Mouse (Mus musculus) layer of hippocampus, adult 6 months (tissue): ENCODE results near the gene Sap18b. TPM values are rescaled to one million over a fixed set of nuclear protein-coding genes. Genes with fewer than 3 reads are reported as not detected.

Experiments
- long read RNA-seq, 2 experiments: library from polyadenylated mRNA; unstranded; transcript quantifications; one replicate each; pipeline ENCODE4 v2.0.0; 2019 to 2020
- polyA plus RNA-seq: library from polyadenylated mRNA; unstranded; fragments of <200 nt; fragmentation: Nextera tagmentation; gene quantifications from 2 replicates; pipeline ENCODE4 v1.2.3, GENCODE M21; 2021

Gene Sap18b
- 315 and 331 TPM in 2 replicates for polyA plus RNA-seq
- long read RNA-seq, experiment 1, transcript Sap18b-201 (1 exons, 789 nt): major isoform, 109 of 109 reads
- long read RNA-seq, experiment 1, partial matches to known transcripts: 0 of 109 reads
- long read RNA-seq, experiment 1, other reads (novel, unspliced or antisense): 0 of 109 reads
- long read RNA-seq, experiment 2, transcript Sap18b-201 (1 exons, 789 nt): major isoform, 15 of 15 reads
- long read RNA-seq, experiment 2, partial matches to known transcripts: 0 of 15 reads
- long read RNA-seq, experiment 2, other reads (novel, unspliced or antisense): 0 of 15 reads

GRCm38 (mm10) chr8:95825162-95825561 is at the start of gene Sap18b:
Gene Sap18b, plus strand, starts transcription at chr8:95825346.

GRCm38 (mm10) chr8:95807331-95807843 is 17.8 kb upstream of the Sap18b start, which contains the start of gene Cnot1:
Gene Cnot1, minus strand, starts transcription at chr8:95807464.

DNA sequence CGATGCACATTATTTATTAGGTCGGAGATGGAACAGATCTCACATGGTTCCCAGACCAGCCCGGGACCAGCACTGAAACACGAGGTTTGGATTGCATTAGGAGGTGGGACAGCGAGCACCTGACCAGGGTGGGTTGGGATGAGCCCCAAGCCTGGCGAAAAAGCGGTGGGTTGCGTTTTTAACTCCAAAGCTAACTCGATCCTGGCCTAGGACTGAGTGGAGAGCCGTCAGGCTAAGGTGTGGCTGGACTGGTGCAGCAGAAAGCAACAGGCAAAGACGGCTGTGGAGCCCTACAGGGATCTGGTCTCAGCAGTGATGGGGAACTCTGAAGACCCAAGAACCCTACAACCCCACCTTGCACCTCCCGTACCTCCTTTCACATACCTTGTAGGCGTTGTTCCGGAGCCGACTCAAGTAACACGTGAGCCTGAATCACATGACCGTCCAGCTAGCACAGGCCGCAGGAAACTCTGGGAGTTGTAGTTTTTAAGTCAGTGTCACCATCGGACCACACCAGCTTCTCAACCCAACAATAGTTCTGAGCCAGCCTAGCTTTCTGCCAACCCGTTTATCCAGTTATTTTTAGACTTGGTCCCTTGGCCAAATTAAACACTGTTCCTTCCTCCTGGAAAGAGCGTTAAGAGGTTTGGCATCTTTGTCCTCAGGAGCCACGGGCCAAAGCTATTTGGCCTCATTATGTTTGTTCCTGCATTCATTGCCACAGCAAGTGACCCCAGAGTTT is 28.1 kb downstream of the Sap18b start, which contains the start of gene Slc38a7:
Gene Slc38a7 (minus strand): TSS at position 438 of the 742 bp plus-strand sequence.

Other genes with a start within 250 kb of the Sap18b start
- not detected in 2 replicates for gene Prss54, start 249.0 kb upstream of the Sap18b start, polyA plus RNA-seq
- 2.4 and 3.4 TPM in 2 replicates for gene Gins3, start 191.9 kb upstream of the Sap18b start, polyA plus RNA-seq
- 790 and 878 TPM in 2 replicates for gene Ndrg4, start 148.4 kb upstream of the Sap18b start, polyA plus RNA-seq
- 12.7 and 14.4 TPM in 2 replicates for gene Setd6, start 109.5 kb upstream of the Sap18b start, polyA plus RNA-seq
- 13.8 and 16.4 TPM in 2 replicates for gene Cnot1, start 17.9 kb upstream of the Sap18b start, polyA plus RNA-seq
- 17.6 and 20.5 TPM in 2 replicates for gene Slc38a7, start 28.2 kb downstream of the Sap18b start, polyA plus RNA-seq
- 158 and 169 TPM in 2 replicates for gene Got2, start 63.2 kb downstream of the Sap18b start, polyA plus RNA-seq